In genomic region chr6:97504673-97505072, GRCm38 (mm10) we compare ENCODE assay signal across 25 mouse cellular contexts.
DNase-seq lines count a peak whose midpoint lies in the region; ATAC-seq and TF ChIP-seq lines count a peak whose summit lies in the region.
"Had no signal": no experiment of that assay in that cellular context is flagged by ENCODE, and none has a peak within 500 bp of the region (broad histone marks: within the 10 kb centered on the region; RNA-seq: fewer than 3 reads in every experiment).

No protein-coding gene starts in this region.

- no peaks in the 10 kb centered on the region for H3K79me2 ChIP-seq in liver, adult 2 months (ENCODE audit: control insufficient read depth, insufficient read depth, low read length)

- peak; percentile 83 for ATAC-seq in granulocyte monocyte progenitor cell, adult 5-6 weeks (replicated peaks; ENCODE audit: poor library complexity, severe bottlenecking)
- ATAC-seq in megakaryocyte-erythroid progenitor cell, adult 5-6 weeks (replicated peaks; ENCODE audit: low FRiP score, low TSS enrichment, poor library complexity, severe bottlenecking), result peak; percentile 51; the same call in 1 of the 2 replicates
- no peak for ATAC-seq in forebrain, embryonic 12.5 days (ENCODE audit: low FRiP score)
- ATAC-seq: CD4-positive, CD25-positive, alpha-beta regulatory T cell, adult 4 months; forebrain, embryonic 13.5 days; forebrain, postnatal 0 days; hindbrain, postnatal 0 days; Patski had no signal

- TF ChIP-seq POLR2A in liver, adult 2 months (IDR thresholded peaks at IDR 0.05; ENCODE audit: extremely low read depth, insufficient read depth, low read length), result no peak

- no peak overlapping the region for H3K4me3 ChIP-seq in liver, adult 2 months (ENCODE audit: insufficient read depth, low read depth, low read length)
- H3K4me3 ChIP-seq in forebrain, embryonic 12.5 days (replicated peaks), result no peak overlapping the region
- H3K4me3 ChIP-seq: embryonic facial prominence, embryonic 13.5 days; forebrain, embryonic 13.5 days; heart, embryonic 10.5 days; hindbrain, embryonic 13.5 days had no signal

- TF ChIP-seq CTCF in liver, adult 2 months (IDR thresholded peaks at IDR 0.05; ENCODE audit: low read depth, low read length), result no peak

- H3K4me1 ChIP-seq in liver, adult 2 months (ENCODE audit: control insufficient read depth, insufficient read depth, low read length), result peaks cover 8% of the 10 kb centered on the region
- no peaks in the 10 kb centered on the region for H3K4me1 ChIP-seq in forebrain, embryonic 12.5 days

- H3K9me3 ChIP-seq in forebrain, embryonic 12.5 days, result no peaks in the 10 kb centered on the region
- H3K9me3 ChIP-seq: embryonic facial prominence, embryonic 13.5 days; forebrain, embryonic 13.5 days; heart, embryonic 10.5 days; hindbrain, embryonic 13.5 days had no signal

- H3K4me2 ChIP-seq in forebrain, embryonic 12.5 days, result no peak overlapping the region
- H3K4me2 ChIP-seq: embryonic facial prominence, embryonic 13.5 days; forebrain, embryonic 13.5 days; hindbrain, embryonic 13.5 days had no signal

- no peaks in the 10 kb centered on the region for H3K36me3 ChIP-seq in liver, adult 2 months (ENCODE audit: control insufficient read depth, insufficient read depth, low read length)
- H3K36me3 ChIP-seq in forebrain, embryonic 12.5 days (replicated peaks), result no peaks in the 10 kb centered on the region
- H3K36me3 ChIP-seq: embryonic facial prominence, embryonic 13.5 days; G1E; heart, embryonic 10.5 days; hindbrain, embryonic 13.5 days had no signal

- no peaks in the 10 kb centered on the region for H3K27me3 ChIP-seq in liver, adult 2 months (ENCODE audit: control insufficient read depth, insufficient read depth, low read length)
- H3K27me3 ChIP-seq in forebrain, embryonic 12.5 days, result no peaks in the 10 kb centered on the region
- H3K27me3 ChIP-seq: embryonic facial prominence, embryonic 13.5 days; forebrain, embryonic 13.5 days; hindbrain, embryonic 13.5 days; Patski had no signal

- WGBS in liver, adult 2 months, result 62% methylated on average over 5 of the region's 5 CpGs
- 92% methylated on average over 5 of the region's 5 CpGs for WGBS in forebrain, embryonic 12.5 days

- H3K9ac ChIP-seq in liver, adult 2 months (ENCODE audit: low read depth, low read length), result no peak overlapping the region
- no peak overlapping the region for H3K9ac ChIP-seq in forebrain, embryonic 12.5 days
- H3K9ac ChIP-seq: embryonic facial prominence, embryonic 13.5 days; forebrain, embryonic 13.5 days; forebrain, postnatal 0 days; hindbrain, embryonic 13.5 days had no signal

- H3K27ac ChIP-seq in liver, adult 2 months (replicated peaks; ENCODE audit: insufficient read depth, low read depth, low read length), result 0 out of 2 replicates have a peak overlapping the region, but pooled peaks have one; percentile 31
- no peak overlapping the region for H3K27ac ChIP-seq in forebrain, embryonic 12.5 days
- H3K27ac ChIP-seq: embryonic facial prominence, embryonic 13.5 days; forebrain, embryonic 13.5 days; heart, embryonic 10.5 days; hindbrain, embryonic 13.5 days; hindbrain, postnatal 0 days had no signal

- peak; percentile 33 for DNase-seq in liver, adult 2 months (ENCODE audit: extremely low read depth, low read depth, low spot score)
- no peak for DNase-seq in liver
- no peak for DNase-seq in adrenal gland, adult (ENCODE audit: inconsistent age in 2 of 2, low spot score in 1 of 2)
- no peak for DNase-seq in frontal cortex, postnatal 14 days (ENCODE audit: low spot score in 2 of 2)
- DNase-seq: adrenal gland, adult 8-10 months; adrenal gland, postnatal 36 days; cerebellum, adult 11 months; cerebellum, adult 8-10 months; cerebellum, postnatal 25 days; forebrain, postnatal 0 days; gastrocnemius, postnatal 36 days; heart, adult 18-20 months; heart, postnatal 10 days; heart, postnatal 4 days had no signal
